Mouse (Mus musculus): ENCODE data around the gene Babam1. TPM values are rescaled to one million over a fixed set of nuclear protein-coding genes. Genes with fewer than 3 reads are reported as not detected.
A peak's percentile ranks its signal among the peaks of the same experiment; 100 is the strongest.
"Not testable (repeated sequence)": the region's sequence is repeated elsewhere in the genome, so short reads cannot be mapped to it uniquely, and the experiment has no call there.

Babam1 gene
- polyA plus RNA-seq, 1 experiment, result 137 TPM

- no peak overlapping the region for H3K4me3 ChIP-seq (ENCODE audit: insufficient read depth, low read length)
- H3K4me1 ChIP-seq (ENCODE audit: control insufficient read depth, insufficient read depth, low read length), result no peaks in the 10 kb centered on the region
- no peak overlapping the region for H3K27ac ChIP-seq (ENCODE audit: insufficient read depth, low read length)
- no peak for TF ChIP-seq CTCF (IDR thresholded peaks at IDR 0.05; ENCODE audit: extremely low read depth, insufficient read depth, low read length)
These were observed 25.5 kb downstream of the Babam1 start for GRCm38 (mm10) chr8:71422121-71422520.

GRCm38 (mm10) chr8:71432935-71433334 is 36.3 kb downstream of the Babam1 start:
- not testable (repeated sequence) for H3K4me1 ChIP-seq (ENCODE audit: control insufficient read depth, insufficient read depth, low read length); H3K4me3 ChIP-seq (ENCODE audit: insufficient read depth, low read length); H3K27ac ChIP-seq (ENCODE audit: insufficient read depth, low read length)

- no peak overlapping the region for H3K27ac ChIP-seq (ENCODE audit: insufficient read depth, low read length)
- H3K4me3 ChIP-seq (ENCODE audit: insufficient read depth, low read length), result no peak overlapping the region
- H3K4me1 ChIP-seq (ENCODE audit: control insufficient read depth, insufficient read depth, low read length), result no peaks in the 10 kb centered on the region
- no peak for TF ChIP-seq CTCF (IDR thresholded peaks at IDR 0.05; ENCODE audit: extremely low read depth, insufficient read depth, low read length)
These were observed 40.4 kb downstream of the Babam1 start for GRCm38 (mm10) chr8:71437041-71437440.

GRCm38 (mm10) chr8:71441404-71441803 is 44.7 kb downstream of the Babam1 start:
- Histone ChIP-seq H3K4me1 (ENCODE audit: control insufficient read depth, insufficient read depth, low read length) (no peaks in the 10 kb centered on the region), H3K27ac (ENCODE audit: insufficient read depth, low read length) (no peak overlapping the region), H3K4me3 (ENCODE audit: insufficient read depth, low read length) (no peak overlapping the region)
- TF ChIP-seq POLR2A (IDR thresholded peaks at IDR 0.05; ENCODE audit: extremely low read depth, insufficient read depth, low read length), result no peak
- TF ChIP-seq CTCF (IDR thresholded peaks at IDR 0.05; ENCODE audit: extremely low read depth, insufficient read depth, low read length), result peak; percentile 69

GRCm38 (mm10) chr8:71445096-71445495 is 48.4 kb downstream of the Babam1 start:
- H3K27ac ChIP-seq (ENCODE audit: insufficient read depth, low read length), result no peak overlapping the region
- H3K4me1 ChIP-seq (ENCODE audit: control insufficient read depth, insufficient read depth, low read length), result no peaks in the 10 kb centered on the region
- H3K4me3 ChIP-seq (ENCODE audit: insufficient read depth, low read length), result no peak overlapping the region
- TF ChIP-seq CTCF (IDR thresholded peaks at IDR 0.05; ENCODE audit: extremely low read depth, insufficient read depth, low read length) (no peak), POLR2A (IDR thresholded peaks at IDR 0.05; ENCODE audit: extremely low read depth, insufficient read depth, low read length) (no peak)

- TF ChIP-seq CTCF (IDR thresholded peaks at IDR 0.05; ENCODE audit: extremely low read depth, insufficient read depth, low read length) (no peak), POLR2A (IDR thresholded peaks at IDR 0.05; ENCODE audit: extremely low read depth, insufficient read depth, low read length) (no peak)
- Histone ChIP-seq H3K27ac (ENCODE audit: insufficient read depth, low read length) (no peak overlapping the region), H3K4me3 (ENCODE audit: insufficient read depth, low read length) (no peak overlapping the region), H3K4me1 (ENCODE audit: control insufficient read depth, insufficient read depth, low read length) (no peaks in the 10 kb centered on the region)
These were observed 54.7 kb downstream of the Babam1 start for GRCm38 (mm10) chr8:71451337-71451736.

- Histone ChIP-seq H3K4me1 (ENCODE audit: control insufficient read depth, insufficient read depth, low read length) (no peaks in the 10 kb centered on the region), H3K27ac (ENCODE audit: insufficient read depth, low read length) (no peak overlapping the region), H3K4me3 (ENCODE audit: insufficient read depth, low read length) (no peak overlapping the region)
- no peak for TF ChIP-seq POLR2A (IDR thresholded peaks at IDR 0.05; ENCODE audit: extremely low read depth, insufficient read depth, low read length)
- TF ChIP-seq CTCF (IDR thresholded peaks at IDR 0.05; ENCODE audit: extremely low read depth, insufficient read depth, low read length), result no peak
These were observed 55.1 kb downstream of the Babam1 start for GRCm38 (mm10) chr8:71451777-71452176.

GRCm38 (mm10) chr8:71452669-71453068 is 56.0 kb downstream of the Babam1 start:
- Histone ChIP-seq H3K27ac (ENCODE audit: insufficient read depth, low read length) (no peak overlapping the region), H3K4me1 (ENCODE audit: control insufficient read depth, insufficient read depth, low read length) (no peaks in the 10 kb centered on the region), H3K4me3 (ENCODE audit: insufficient read depth, low read length) (no peak overlapping the region)
- TF ChIP-seq POLR2A (IDR thresholded peaks at IDR 0.05; ENCODE audit: extremely low read depth, insufficient read depth, low read length), result no peak
- no peak for TF ChIP-seq CTCF (IDR thresholded peaks at IDR 0.05; ENCODE audit: extremely low read depth, insufficient read depth, low read length)

Other genes starting within 250 kb of the Babam1 start
- gene Myo9b, start 124.1 kb upstream of the Babam1 start, polyA plus RNA-seq (2012; rRNA removed), result 28.5 and 29.8 TPM in 2 replicates
- gene Haus8, start 123.9 kb upstream of the Babam1 start, polyA plus RNA-seq (2012; rRNA removed), result 10.2 and 10.3 TPM in 2 replicates
- 181 and 187 TPM in 2 replicates for gene Use1, start 30.0 kb upstream of the Babam1 start, polyA plus RNA-seq (2012; rRNA removed)
- 13.5 and 13.6 TPM in 2 replicates for gene Ocel1, start 25.6 kb upstream of the Babam1 start, polyA plus RNA-seq (2012; rRNA removed)
- 38.9 and 40.8 TPM in 2 replicates for gene Nr2f6, start 14.9 kb upstream of the Babam1 start, polyA plus RNA-seq (2012; rRNA removed)
- gene Ushbp1, start 1.1 kb upstream of the Babam1 start, polyA plus RNA-seq (2012; rRNA removed), result 9.0 and 10.9 TPM in 2 replicates
- gene Ankle1, start 9.1 kb downstream of the Babam1 start, polyA plus RNA-seq (2012; rRNA removed), result 0.45 and 0.96 TPM in 2 replicates
- gene Abhd8, start 66.8 kb downstream of the Babam1 start, polyA plus RNA-seq (2012; rRNA removed), result 475 and 506 TPM in 2 replicates
- gene Mrpl34, start 68.1 kb downstream of the Babam1 start, polyA plus RNA-seq (2012; rRNA removed), result 47.8 and 50.0 TPM in 2 replicates
- 115 and 126 TPM in 2 replicates for gene Dda1, start 72.3 kb downstream of the Babam1 start, polyA plus RNA-seq (2012; rRNA removed)
- gene Ano8, start 89.1 kb downstream of the Babam1 start, polyA plus RNA-seq (2012; rRNA removed), result 69.2 and 75.1 TPM in 2 replicates
- 35.0 and 37.4 TPM in 2 replicates for gene Gtpbp3, start 91.2 kb downstream of the Babam1 start, polyA plus RNA-seq (2012; rRNA removed)
- gene Plvap, start 114.9 kb downstream of the Babam1 start, polyA plus RNA-seq (2012; rRNA removed), result 11.0 and 11.9 TPM in 2 replicates
- gene Ccdc194, start 128.8 kb downstream of the Babam1 start, polyA plus RNA-seq (2012; rRNA removed), result not detected in 2 replicates
- 20.0 and 20.5 TPM in 2 replicates for gene Bst2, start 140.6 kb downstream of the Babam1 start, polyA plus RNA-seq (2012; rRNA removed)
- gene Mvb12a, start 146.1 kb downstream of the Babam1 start, polyA plus RNA-seq (2012; rRNA removed), result 95.4 and 100 TPM in 2 replicates
- gene Tmem221, start 162.0 kb downstream of the Babam1 start, polyA plus RNA-seq (2012; rRNA removed), result 0.19 and 0.30 TPM in 2 replicates
- 0.04 and 0.08 TPM in 2 replicates for gene Nxnl1, start 169.7 kb downstream of the Babam1 start, polyA plus RNA-seq (2012; rRNA removed)
- gene Slc27a1, start 172.0 kb downstream of the Babam1 start, polyA plus RNA-seq (2012; rRNA removed), result 146 and 167 TPM in 2 replicates
- gene Pgls, start 195.3 kb downstream of the Babam1 start, polyA plus RNA-seq (2012; rRNA removed), result 34.3 and 35.4 TPM in 2 replicates
- 2.8 and 3.4 TPM in 2 replicates for gene Fam129c, start 200.8 kb downstream of the Babam1 start, polyA plus RNA-seq (2012; rRNA removed)
- gene Colgalt1, start 214.1 kb downstream of the Babam1 start, polyA plus RNA-seq (2012; rRNA removed), result 100 and 104 TPM in 2 replicates